Mouse (Mus musculus): ENCODE measurements at regions not wholly inside any gene's neighbourhood (a gene's known extent, or its start where the extent isn't known, plus 50 kb on each side); places are given as distances from the start of the nearest gene placed in this dataset.

DNA sequence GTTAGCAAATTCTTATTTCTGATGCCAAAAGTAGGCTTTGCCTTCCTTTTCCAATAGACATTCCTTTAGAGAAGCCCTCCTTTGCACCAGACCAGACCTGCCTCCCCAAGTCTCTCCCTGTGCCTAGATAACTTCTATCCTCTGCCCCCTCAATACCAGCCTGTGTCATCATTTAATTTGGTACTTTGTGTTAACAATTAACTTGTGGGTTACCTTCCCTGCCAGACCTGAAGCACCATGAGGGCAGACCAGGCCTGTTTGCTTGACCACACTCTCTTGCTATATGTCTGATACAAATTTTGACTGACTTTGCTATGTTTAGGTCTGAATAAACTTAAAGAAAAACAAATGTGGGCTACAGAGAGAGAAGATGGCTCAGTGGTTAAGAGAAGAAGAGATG lies 259.7 kb downstream of the Pik3r1 start:
- DNase-seq (ENCODE audit: low spot score in 2 of 2) = no peak

DNA sequence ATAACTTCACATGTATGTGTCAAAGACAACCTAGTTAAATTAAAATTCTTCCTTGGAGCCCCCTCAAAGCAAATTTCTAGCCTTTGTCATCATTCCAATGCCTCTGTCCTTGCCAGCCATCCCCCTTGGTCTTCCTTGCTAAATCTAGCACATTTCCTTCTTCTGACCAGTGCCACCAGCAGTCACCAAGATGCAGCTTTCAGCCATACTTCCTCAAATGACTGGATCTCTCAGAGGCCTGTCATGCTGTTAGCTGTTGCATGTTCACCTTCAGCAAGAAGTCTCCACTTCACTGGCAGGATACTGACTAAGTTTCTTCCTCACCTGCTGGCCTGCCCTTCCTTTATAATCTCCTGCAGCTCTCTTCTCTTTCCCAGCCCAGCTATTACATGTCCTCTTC lies 261.3 kb downstream of the Pik3r1 start:
- no peak for DNase-seq (ENCODE audit: low spot score in 2 of 2)

DNA sequence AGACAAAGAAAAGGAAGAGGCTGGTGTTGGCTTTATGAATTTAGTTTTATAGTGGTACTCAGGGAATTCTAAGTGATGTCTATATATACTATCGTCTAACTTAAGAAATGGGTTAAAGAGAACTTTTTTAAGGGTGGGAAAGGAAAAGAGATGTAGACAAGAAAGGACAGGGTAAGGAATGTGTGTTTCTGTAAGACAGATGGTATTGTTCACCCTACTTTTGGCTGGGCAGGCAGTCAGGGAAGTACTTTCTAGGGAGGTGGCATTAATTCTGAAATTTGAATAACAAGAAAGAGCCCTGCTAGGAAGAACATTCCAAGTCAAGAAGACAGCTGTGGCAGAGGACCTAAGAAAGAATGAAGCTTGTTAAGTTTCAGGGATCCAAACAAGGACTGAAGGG lies 263.0 kb downstream of the Pik3r1 start:
- DNase-seq (ENCODE audit: low spot score in 2 of 2) = no peak

GRCm38 (mm10) chr13:101504241-101504640 lies 263.8 kb downstream of the Pik3r1 start:
- DNase-seq (ENCODE audit: low spot score in 2 of 2) = no peak

- no peak for DNase-seq (ENCODE audit: low spot score in 2 of 2)
These were observed 266.2 kb downstream of the Pik3r1 start for GRCm38 (mm10) chr13:101501845-101502284.

DNA sequence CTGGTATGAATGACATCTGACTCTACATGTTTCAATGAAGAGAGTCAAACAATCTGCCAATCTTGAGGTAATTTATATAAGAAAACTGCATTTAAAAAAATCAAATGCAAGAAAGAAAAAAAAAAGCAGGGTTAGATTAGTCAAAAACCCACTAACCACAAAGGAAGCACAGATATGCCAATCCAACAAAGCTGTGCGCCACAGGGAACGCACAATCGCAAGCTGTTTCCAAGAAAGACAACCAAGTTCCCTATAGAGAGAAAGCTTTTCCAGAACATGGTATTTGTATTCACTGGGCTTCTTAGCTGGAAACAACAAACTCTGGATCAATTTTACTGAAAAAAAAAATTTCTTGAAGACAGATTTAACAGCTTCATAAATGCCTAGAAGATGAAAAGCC lies 267.0 kb downstream of the Pik3r1 start:
- DNase-seq (ENCODE audit: low spot score in 2 of 2) = no peak

GRCm38 (mm10) chr13:101491835-101492234 lies 276.2 kb downstream of the Pik3r1 start:
- no peak for DNase-seq (ENCODE audit: low spot score in 2 of 2)

DNA sequence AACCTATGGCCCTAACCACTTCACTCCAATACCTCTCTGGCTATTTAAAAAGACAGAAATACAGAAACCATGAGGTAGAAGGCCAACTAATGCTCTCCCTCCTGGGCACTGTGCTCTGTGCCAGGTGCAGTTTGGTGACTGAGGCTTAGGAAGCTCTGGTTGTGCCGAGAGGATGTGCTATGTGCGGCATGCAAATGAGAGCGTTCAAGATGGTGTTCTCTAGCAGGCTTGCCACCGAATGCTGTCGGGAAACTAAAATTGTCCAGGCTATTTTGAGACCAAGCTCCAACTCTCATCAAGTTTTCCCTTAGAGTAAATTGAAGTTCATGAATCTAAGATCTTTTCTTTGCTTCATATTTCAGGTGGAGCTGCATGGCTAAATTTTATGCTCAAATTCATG lies 277.1 kb downstream of the Pik3r1 start:
- no peak for DNase-seq (ENCODE audit: low spot score in 2 of 2)

- no peak for DNase-seq (ENCODE audit: low spot score in 2 of 2)
These were observed 280.4 kb downstream of the Pik3r1 start for GRCm38 (mm10) chr13:101487621-101488020.

GRCm38 (mm10) chr13:101485823-101486222 lies 282.2 kb downstream of the Pik3r1 start:
- no peak for DNase-seq (ENCODE audit: low spot score in 2 of 2)

GRCm38 (mm10) chr13:101483816-101484215 lies 284.2 kb downstream of the Pik3r1 start:
- DNase-seq (ENCODE audit: low spot score in 2 of 2) = no peak

DNA sequence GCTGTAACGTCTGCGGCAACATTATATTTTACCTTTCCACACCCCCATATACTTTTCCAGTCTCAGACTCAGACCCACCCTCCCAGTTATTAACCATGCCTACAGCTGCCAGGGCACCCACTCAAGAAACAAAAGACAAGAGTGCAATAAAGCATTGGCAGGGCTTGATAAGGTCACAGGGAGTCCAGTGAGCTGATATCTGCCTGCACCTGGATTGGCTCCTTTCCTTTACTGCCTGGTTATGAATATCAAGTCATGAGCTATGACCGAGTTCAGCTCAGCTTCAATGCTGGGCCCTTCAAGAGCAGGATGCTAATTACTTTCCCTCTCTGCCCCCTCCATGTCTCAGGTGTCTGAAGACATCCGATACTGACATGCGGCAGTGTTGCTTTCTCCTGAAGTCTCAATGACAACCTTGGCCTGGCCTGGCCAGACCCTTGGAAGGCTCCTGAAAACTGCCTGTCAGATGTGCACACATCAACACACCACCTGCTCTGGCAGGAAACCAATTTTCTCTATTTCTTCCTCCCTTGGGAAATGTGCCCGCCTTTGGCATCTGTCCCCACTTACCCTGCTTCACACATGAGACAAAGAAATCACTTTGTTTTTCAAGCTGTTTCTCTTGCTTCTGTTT lies 286.3 kb downstream of the Pik3r1 start:
- DNase-seq (ENCODE audit: low spot score in 2 of 2) = no peak

DNA sequence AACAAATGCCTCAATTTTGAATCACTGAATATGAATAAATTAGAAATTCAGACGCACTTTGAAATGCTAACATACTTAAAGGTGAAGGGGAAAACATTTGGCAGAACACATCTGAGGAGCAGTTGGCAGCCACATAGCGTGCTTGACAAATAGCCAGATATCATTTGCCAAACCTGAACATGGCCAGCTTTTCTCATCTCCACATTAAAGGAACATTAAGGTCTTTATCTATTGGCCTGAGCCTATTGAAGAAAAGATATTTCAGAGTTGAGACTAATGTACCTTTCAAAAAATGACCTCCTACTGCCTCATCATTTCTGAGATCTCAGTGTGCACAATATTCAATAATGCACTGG lies 288.7 kb downstream of the Pik3r1 start:
- DNase-seq (ENCODE audit: low spot score in 2 of 2) = no peak

- DNase-seq (ENCODE audit: low spot score in 2 of 2) = no peak
These were observed 289.3 kb downstream of the Pik3r1 start for GRCm38 (mm10) chr13:101478608-101479296.

- DNase-seq (ENCODE audit: low spot score in 2 of 2) = no peak
These were observed 294.7 kb downstream of the Pik3r1 start for GRCm38 (mm10) chr13:101473349-101473748.

DNA sequence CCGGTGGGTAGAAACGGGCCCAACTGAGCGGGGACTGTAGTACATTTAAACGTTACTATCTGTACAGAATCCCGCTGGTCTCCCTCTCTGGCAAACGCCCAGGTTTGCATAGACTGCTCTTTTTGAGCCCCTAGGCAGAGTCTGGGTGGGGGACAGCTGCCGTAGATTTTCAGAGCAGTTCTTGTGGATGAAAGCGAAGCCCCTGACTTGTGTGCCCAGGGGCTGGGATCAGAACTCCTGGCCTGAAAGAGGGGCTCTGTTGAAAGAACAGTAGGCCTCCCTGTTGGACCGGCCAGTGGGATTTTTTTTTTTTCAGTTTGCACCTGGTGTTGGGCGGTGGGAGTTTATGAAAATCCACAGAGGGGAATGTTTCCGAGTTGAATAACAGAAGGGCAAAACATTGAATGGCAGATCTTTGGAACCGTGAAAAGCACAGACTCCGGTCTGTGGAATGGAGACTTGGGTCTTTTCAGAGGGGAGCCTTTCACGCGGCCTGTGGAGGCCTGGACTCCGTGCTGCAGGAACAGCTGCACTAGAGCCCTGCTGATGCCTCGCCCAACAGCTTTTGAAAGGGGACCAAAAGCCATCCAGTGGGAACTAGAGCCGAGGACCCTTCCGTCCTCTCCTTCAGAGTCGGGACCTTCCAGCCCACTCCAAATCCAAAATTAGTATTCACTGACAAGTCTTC lies 297.3 kb downstream of the Pik3r1 start:
- DNase-seq (ENCODE audit: low spot score in 2 of 2) = no peak

DNA sequence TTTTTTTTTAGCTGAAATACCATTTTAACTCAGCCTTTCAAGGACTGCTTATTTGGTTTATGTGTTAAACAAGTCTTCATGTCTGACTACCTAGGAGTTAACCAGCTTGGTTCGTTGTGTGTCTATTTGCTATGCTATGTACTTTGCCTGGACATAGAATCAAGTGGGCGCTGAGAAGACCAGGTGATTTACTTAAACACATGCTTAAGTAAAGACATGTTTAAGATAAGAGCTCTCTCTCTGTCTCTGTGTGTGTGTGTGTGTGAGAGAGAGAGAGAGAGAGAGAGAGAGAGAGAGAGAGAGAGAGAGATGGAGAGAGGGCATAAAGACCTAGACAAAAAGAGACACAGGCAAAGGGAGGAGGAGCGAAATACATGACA lies 302.3 kb downstream of the Pik3r1 start:
- no peak for DNase-seq (ENCODE audit: low spot score in 2 of 2)

GRCm38 (mm10) chr13:101464928-101465747 lies 302.9 kb downstream of the Pik3r1 start:
- no peak for DNase-seq (ENCODE audit: low spot score in 2 of 2)

DNA sequence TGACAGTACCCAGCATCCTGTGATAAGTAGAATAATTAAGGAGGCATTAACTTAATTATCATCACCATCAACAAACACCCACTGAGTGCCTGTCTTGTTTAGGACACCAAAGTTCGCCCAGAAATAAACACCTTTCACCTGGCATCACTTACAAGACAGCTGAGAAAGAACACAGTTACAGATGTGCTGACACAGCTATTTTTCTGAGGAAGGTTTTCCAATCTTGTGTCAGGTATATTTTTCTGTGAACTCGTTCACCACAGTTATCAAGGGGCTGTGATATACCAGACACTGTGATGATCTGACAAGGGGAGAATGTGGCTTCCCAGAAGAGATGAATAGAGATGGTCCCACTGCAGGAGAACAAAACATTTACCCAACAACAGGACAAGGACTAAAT lies 311.1 kb downstream of the Pik3r1 start:
- no peak for DNase-seq (ENCODE audit: low spot score in 2 of 2)

DNA sequence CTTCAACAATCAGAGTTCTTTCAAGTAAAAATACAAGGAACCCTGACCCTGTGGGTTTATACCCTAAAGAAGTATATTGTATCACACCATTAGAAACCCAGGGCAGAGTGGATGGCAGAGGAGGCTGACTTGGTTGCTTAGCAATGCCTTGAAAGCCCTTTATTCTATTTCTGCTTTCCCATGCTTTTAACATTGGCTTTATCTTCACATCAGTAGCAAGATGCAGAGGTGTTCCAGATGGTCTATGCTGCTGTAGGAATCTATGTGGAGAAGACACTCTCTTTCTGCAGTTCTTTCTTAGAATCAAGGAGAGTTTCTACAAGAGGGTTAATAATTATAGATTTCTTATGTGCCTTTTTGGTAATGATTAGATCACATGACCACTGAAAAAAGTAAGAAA lies 313.7 kb downstream of the Pik3r1 start:
- DNase-seq (ENCODE audit: low spot score in 2 of 2) = no peak

DNA sequence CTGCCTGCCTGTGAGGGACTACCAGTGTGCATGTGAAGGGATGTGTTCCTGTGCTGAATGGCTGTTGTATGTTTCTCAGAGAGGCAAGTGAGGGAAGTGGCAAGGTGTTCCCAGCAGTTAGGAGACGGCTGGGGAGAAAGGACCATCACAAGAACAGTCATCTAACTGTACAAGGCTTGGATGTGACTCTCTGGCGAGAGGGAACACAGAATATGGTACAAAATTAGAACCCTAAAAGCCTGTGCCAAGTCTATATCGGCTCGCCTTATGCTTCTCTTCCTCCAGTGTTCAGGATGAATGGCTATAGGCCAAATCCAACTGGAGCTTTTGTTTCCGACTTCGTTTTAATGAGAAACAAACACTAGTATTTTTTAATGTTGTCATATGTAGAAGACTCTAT lies 317.5 kb downstream of the Pik3r1 start:
- DNase-seq (ENCODE audit: low spot score in 2 of 2) = no peak

GRCm38 (mm10) chr13:101439517-101439916 lies 328.5 kb downstream of the Pik3r1 start:
- DNase-seq (ENCODE audit: low spot score in 2 of 2) = no peak
